Mouse (Mus musculus) layer of hippocampus, postnatal 10 days (tissue): ENCODE measurements at regions not wholly inside any gene's neighbourhood (a gene's known extent, or its start where the extent isn't known, plus 50 kb on each side); places are given as distances from the start of the nearest gene placed in this dataset.

Source experiments
- DNase-seq, 2 experiments: peaks; one replicate each; pipeline ENCODE4 v3.0.0; 2021; ENCODE audit warnings: low spot score in 2 of 2

DNA sequence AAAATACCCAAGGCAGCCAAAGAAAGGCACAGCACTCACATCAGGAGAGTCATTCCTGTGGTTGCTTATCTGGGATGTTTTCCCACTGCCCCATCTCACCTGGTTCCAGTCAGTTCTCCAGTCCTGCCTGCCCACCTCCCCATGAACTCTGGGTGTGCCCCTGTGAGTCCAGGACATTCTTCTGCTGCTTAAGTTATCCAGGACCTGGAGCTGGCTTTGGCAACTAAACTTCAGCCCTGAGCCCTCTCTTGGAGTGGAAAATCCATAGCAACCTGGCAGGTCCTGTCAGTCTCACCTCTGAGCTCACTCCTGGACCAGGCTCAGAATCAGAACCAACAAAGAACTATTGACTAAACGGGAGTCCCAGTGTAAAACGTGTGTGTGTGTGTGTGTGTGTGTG lies 63.9 kb upstream of the Cxcl12 start:
- DNase-seq: no peak

GRCm38 (mm10) chr6:117105182-117105589 lies 63.1 kb upstream of the Cxcl12 start:
- DNase-seq: no peak

DNA sequence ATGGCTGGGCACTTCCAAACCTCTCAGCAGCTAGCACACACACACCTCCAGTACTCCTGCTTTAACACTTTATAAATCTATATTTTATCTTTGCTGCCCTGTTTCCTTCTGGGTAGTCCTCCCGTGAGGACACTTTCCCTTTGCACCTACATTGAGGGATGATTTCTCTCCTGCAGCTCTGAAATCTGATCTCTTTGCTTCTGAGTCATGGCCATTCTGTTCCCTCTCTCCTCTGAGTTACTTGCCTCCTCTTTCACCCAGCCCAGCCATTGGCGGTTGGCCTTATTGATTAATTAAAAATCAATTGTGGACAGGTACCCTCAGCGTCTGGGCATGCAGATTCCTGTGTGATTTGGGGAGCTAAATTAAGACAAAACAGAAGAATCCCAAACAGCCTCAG lies 58.0 kb upstream of the Cxcl12 start:
- DNase-seq: no peak

- no peak for DNase-seq
Observed at GRCm38 (mm10) chr6:117114859-117115258, 53.5 kb upstream of the Cxcl12 start.

GRCm38 (mm10) chr6:117118081-117118480 lies 50.3 kb upstream of the Cxcl12 start:
- no peak for DNase-seq
